Mouse (Mus musculus): ENCODE measurements around the gene Bbox1.

Gene Bbox1

GRCm38 (mm10) chr2:110269281-110269680 is 45.1 kb downstream of the Bbox1 start:
- no peak for DNase-seq

- DNase-seq = no peak
These were observed 82.1 kb downstream of the Bbox1 start for GRCm38 (mm10) chr2:110232252-110232651.

GRCm38 (mm10) chr2:110230753-110231152 is 83.6 kb downstream of the Bbox1 start:
- DNase-seq = no peak

- DNase-seq = no peak
These were observed 84.9 kb downstream of the Bbox1 start for GRCm38 (mm10) chr2:110229143-110230087.

GRCm38 (mm10) chr2:110226421-110226820 is 87.9 kb downstream of the Bbox1 start:
- no peak for DNase-seq

GRCm38 (mm10) chr2:110225969-110226368 is 88.4 kb downstream of the Bbox1 start:
- no peak for DNase-seq

GRCm38 (mm10) chr2:110222793-110223192 is 91.6 kb downstream of the Bbox1 start:
- DNase-seq = no peak

- no peak for DNase-seq
These were observed 93.9 kb downstream of the Bbox1 start for GRCm38 (mm10) chr2:110220492-110220891.

GRCm38 (mm10) chr2:110215685-110216058 is 98.7 kb downstream of the Bbox1 start:
- no peak for DNase-seq

GRCm38 (mm10) chr2:110214991-110215684 is 99.2 kb downstream of the Bbox1 start:
- no peak for DNase-seq

GRCm38 (mm10) chr2:110214278-110214677 is 100.1 kb downstream of the Bbox1 start:
- no peak for DNase-seq
